Mouse (Mus musculus) lung, postnatal 0 days (tissue): ENCODE results near the gene Kcnk10.

Source experiments
- CTCF ChIP-seq: IDR thresholded peaks from 2 replicates; pipeline ENCODE4 v1.5.1; 2016; ENCODE audit warnings: antibody characterized with exemption, mild to moderate bottlenecking
- EP300 ChIP-seq: IDR thresholded peaks from 2 replicates; pipeline ENCODE4 v1.6.1; 2016; ENCODE audit warnings: antibody characterized with exemption, mild to moderate bottlenecking, control low read depth

DNA sequence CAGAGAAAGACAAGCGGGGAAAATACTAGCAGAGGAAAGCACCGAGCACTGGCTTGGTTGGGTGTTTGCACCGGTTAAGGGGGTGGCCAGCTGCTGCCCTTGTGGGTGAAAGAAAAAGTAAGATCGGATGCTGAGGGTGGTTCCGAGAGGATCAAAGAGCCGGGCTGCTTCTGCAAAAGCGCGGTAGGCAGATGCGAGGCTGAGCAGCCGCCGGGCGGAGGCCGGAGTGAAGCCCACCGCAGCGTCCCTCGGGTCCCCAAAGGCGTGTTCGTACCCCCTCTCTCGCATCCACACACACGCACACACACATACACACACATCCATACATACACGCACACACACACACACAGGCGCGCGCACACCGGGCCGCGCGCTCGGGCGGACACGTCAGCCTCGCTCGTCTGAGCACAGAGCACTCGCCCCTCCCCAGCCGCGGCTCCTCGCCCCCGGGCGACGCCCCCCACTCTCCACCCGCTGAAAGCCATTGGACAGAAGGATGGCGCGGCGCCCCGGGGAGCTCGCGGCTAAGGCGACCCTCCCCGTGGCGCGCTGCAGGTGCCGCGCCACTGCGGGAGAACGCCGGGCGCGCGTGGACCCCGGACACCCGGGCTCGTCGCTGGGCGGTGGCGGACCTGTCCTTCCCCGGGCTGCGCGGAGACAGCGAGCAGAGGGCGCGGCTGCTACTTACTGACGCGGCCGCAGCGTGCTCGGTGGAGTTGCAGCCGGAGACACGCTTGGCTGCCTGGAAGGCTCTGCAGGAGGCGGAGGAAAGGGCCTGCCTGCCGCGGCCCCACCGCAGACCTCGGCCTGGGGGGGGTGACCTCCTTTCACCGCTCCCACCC lies 3.5 kb downstream of the Kcnk10 start:
- TF ChIP-seq CTCF (no peak), EP300 (no peak)
